Mouse (Mus musculus) liver, embryonic 13.5 days (tissue): ENCODE data around the gene Fam49a. TPM values are rescaled to one million over a fixed set of nuclear protein-coding genes. Genes with fewer than 3 reads are reported as not detected.

Source experiments
- ATAC-seq: fragments of 200-750 bp; cut with Nextera tagmentation; 2 replicates; pipeline ENCODE4 v1.8.0; 2017; ENCODE audit warnings: low read depth, mild to moderate bottlenecking, moderate number of reproducible peaks, moderate library complexity
- DNase-seq: peaks from one replicate; pipeline ENCODE4 v3.0.0; 2022
- H3K27ac ChIP-seq: fragments of 300-500 bp; sonication (generic); 2 replicates; pipeline ENCODE4 v1.5.1; 2015; ENCODE audit warnings: moderate library complexity, mild to moderate bottlenecking, inconsistent platforms
- H3K27me3 ChIP-seq: fragments of 300-500 bp; sonication (generic); 2 replicates; pipeline ENCODE4 v1.6.1; 2015; ENCODE audit warnings: mild to moderate bottlenecking, inconsistent platforms
- H3K36me3 ChIP-seq: fragments of 300-500 bp; sonication (generic); 2 replicates; pipeline ENCODE4 v1.6.1; 2015; ENCODE audit warnings: mild to moderate bottlenecking, inconsistent platforms
- H3K4me1 ChIP-seq: fragments of 300-500 bp; sonication (generic); replicated peaks from 2 replicates; pipeline ENCODE4 v1.6.1; 2015; ENCODE audit warnings: inconsistent platforms
- H3K4me2 ChIP-seq: fragments of 300-500 bp; sonication (generic); 2 replicates; pipeline ENCODE4 v1.6.1; 2015; ENCODE audit warnings: inconsistent platforms, mild to moderate bottlenecking, moderate library complexity
- H3K4me3 ChIP-seq: fragments of 300-500 bp; sonication (generic); replicated peaks from 2 replicates; pipeline ENCODE4 v1.5.1; 2015; ENCODE audit warnings: mild to moderate bottlenecking, inconsistent platforms
- H3K9ac ChIP-seq: fragments of 300-500 bp; sonication (generic); 2 replicates; pipeline ENCODE4 v1.6.1; 2015; ENCODE audit warnings: mild to moderate bottlenecking, inconsistent platforms
- H3K9me3 ChIP-seq: fragments of 300-500 bp; sonication (generic); replicated peaks from 2 replicates; pipeline ENCODE4 v1.6.1; 2016; ENCODE audit warnings: inconsistent platforms
- WGBS: fragments of 180-500 bp; shearing (Covaris S2); methylation state at CpG from one replicate; pipeline ENCODE4 v1.1.7; 2015; ENCODE audit not compliant: insufficient replicate concordance; 5-methylcytosine and 5-hydroxymethylcytosine counted together
- polyA plus RNA-seq: library from polyadenylated mRNA; unstranded; fragments of >200 nt; fragmentation: Nextera tagmentation; extraction: Ambion mirVana; gene quantifications from 2 replicates; pipeline ENCODE4 v1.2.1, GENCODE M21; 2015

Gene Fam49a
- polyA plus RNA-seq, 1 experiment from 2014 or later = 2.5 TPM

GRCm38 (mm10) chr12:12294380-12295171 is 32.6 kb downstream of the Fam49a start:
- no peaks in the 10 kb centered on the region for H3K36me3 ChIP-seq
- WGBS = 60% methylated on average over 5 of the region's 5 CpGs
- DNase-seq (no peak), ATAC-seq (no peak)
- H3K4me1 ChIP-seq = no peaks in the 10 kb centered on the region
- H3K27ac ChIP-seq = no peak overlapping the region
- no peak overlapping the region for H3K4me3 ChIP-seq
- H3K27me3 ChIP-seq = no peaks in the 10 kb centered on the region
- H3K9ac ChIP-seq = no peak overlapping the region
- H3K9me3 ChIP-seq = no peaks in the 10 kb centered on the region
- no peak overlapping the region for H3K4me2 ChIP-seq

GRCm38 (mm10) chr12:12298451-12298850 is 36.5 kb downstream of the Fam49a start:
- Histone ChIP-seq H3K36me3 (no peaks in the 10 kb centered on the region), H3K4me3 (no peak overlapping the region), H3K4me2 (no peak overlapping the region), H3K9ac (no peak overlapping the region), H3K9me3 (no peaks in the 10 kb centered on the region), H3K27me3 (no peaks in the 10 kb centered on the region), H3K4me1 (0 out of 2 replicates have a peak, but pooled peaks cover 4% of the 10 kb centered on the region), H3K27ac (no peak overlapping the region)
- WGBS = 71% methylated on average over 7 of the region's 7 CpGs
- DNase-seq = no peak
- no peak for ATAC-seq

- no peaks in the 10 kb centered on the region for H3K9me3 ChIP-seq
- ATAC-seq (no peak), DNase-seq (no peak)
- H3K4me2 ChIP-seq = no peak overlapping the region
- H3K27me3 ChIP-seq = no peaks in the 10 kb centered on the region
- H3K27ac ChIP-seq = no peak overlapping the region
- WGBS = 71% methylated on average over 2 of the region's 2 CpGs
- 0 out of 2 replicates have a peak, but pooled peaks cover 4% of the 10 kb centered on the region for H3K4me1 ChIP-seq
- H3K9ac ChIP-seq = no peak overlapping the region
- no peaks in the 10 kb centered on the region for H3K36me3 ChIP-seq
- no peak overlapping the region for H3K4me3 ChIP-seq
Measured at GRCm38 (mm10) chr12:12299303-12299702, 37.4 kb downstream of the Fam49a start.

GRCm38 (mm10) chr12:12301149-12301548 is 39.2 kb downstream of the Fam49a start:
- WGBS = 49% methylated on average over 2 of the region's 2 CpGs
- Histone ChIP-seq H3K9ac (no peak overlapping the region), H3K9me3 (no peaks in the 10 kb centered on the region), H3K27ac (peak overlapping the region; percentile 58; the same call in 1 of the 2 replicates), H3K27me3 (no peaks in the 10 kb centered on the region), H3K4me2 (no peak overlapping the region), H3K4me1 (0 out of 2 replicates have a peak, but pooled peaks cover 4% of the 10 kb centered on the region), H3K36me3 (no peaks in the 10 kb centered on the region), H3K4me3 (no peak overlapping the region)
- ATAC-seq = no peak
- DNase-seq = no peak

- Histone ChIP-seq H3K27me3 (no peaks in the 10 kb centered on the region), H3K4me2 (no peak overlapping the region), H3K9ac (no peak overlapping the region), H3K36me3 (no peaks in the 10 kb centered on the region), H3K4me1 (0 out of 2 replicates have a peak, but pooled peaks cover 4% of the 10 kb centered on the region), H3K27ac (peak overlapping the region; percentile 58), H3K9me3 (no peaks in the 10 kb centered on the region), H3K4me3 (no peak overlapping the region)
- DNase-seq = peak; percentile 6
- ATAC-seq = peak; percentile 71
- WGBS = 10% methylated on average over 4 of the region's 4 CpGs
Measured at GRCm38 (mm10) chr12:12301815-12302214, 39.9 kb downstream of the Fam49a start.

- Histone ChIP-seq H3K27ac (no peak overlapping the region), H3K4me3 (no peak overlapping the region), H3K36me3 (no peaks in the 10 kb centered on the region)
Measured at GRCm38 (mm10) chr12:12306214-12306613, 44.3 kb downstream of the Fam49a start.

GRCm38 (mm10) chr12:12306814-12307213 is 44.9 kb downstream of the Fam49a start:
- H3K4me3 ChIP-seq = no peak overlapping the region
- H3K9me3 ChIP-seq = no peaks in the 10 kb centered on the region
- no peak overlapping the region for H3K27ac ChIP-seq
- no peaks in the 10 kb centered on the region for H3K27me3 ChIP-seq
- H3K4me2 ChIP-seq = no peak overlapping the region
- DNase-seq (no peak), ATAC-seq (no peak)
- H3K4me1 ChIP-seq = no peaks in the 10 kb centered on the region
- no peak overlapping the region for H3K9ac ChIP-seq
- WGBS = 66% methylated on average over 6 of the region's 6 CpGs
- H3K36me3 ChIP-seq = no peaks in the 10 kb centered on the region

More at GRCm38 (mm10) chr12:12306214-12306613, 44.3 kb downstream of the Fam49a start:
- ATAC-seq (no peak), DNase-seq (no peak)
- Histone ChIP-seq H3K9me3 (no peaks in the 10 kb centered on the region), H3K4me1 (0 out of 2 replicates have a peak, but pooled peaks cover 4% of the 10 kb centered on the region), H3K9ac (no peak overlapping the region), H3K4me2 (no peak overlapping the region), H3K27me3 (no peaks in the 10 kb centered on the region)
- 71% methylated on average over 3 of the region's 3 CpGs for WGBS

- ATAC-seq (no peak), DNase-seq (no peak)
- no peaks in the 10 kb centered on the region for H3K36me3 ChIP-seq
- H3K9me3 ChIP-seq = no peaks in the 10 kb centered on the region
- no peak overlapping the region for H3K27ac ChIP-seq
- no peaks in the 10 kb centered on the region for H3K27me3 ChIP-seq
- no peak overlapping the region for H3K9ac ChIP-seq
- WGBS = 76% methylated on average over 8 of the region's 8 CpGs
- no peaks in the 10 kb centered on the region for H3K4me1 ChIP-seq
- H3K4me2 ChIP-seq = no peak overlapping the region
- H3K4me3 ChIP-seq = no peak overlapping the region
Measured at GRCm38 (mm10) chr12:12307245-12307644, 45.3 kb downstream of the Fam49a start.

GRCm38 (mm10) chr12:12313437-12313836 is 51.5 kb downstream of the Fam49a start:
- DNase-seq = no peak
- no peak overlapping the region for H3K9ac ChIP-seq
- no peaks in the 10 kb centered on the region for H3K36me3 ChIP-seq
- H3K27ac ChIP-seq = no peak overlapping the region
- H3K4me1 ChIP-seq = no peaks in the 10 kb centered on the region
- H3K4me2 ChIP-seq = no peak overlapping the region
- H3K9me3 ChIP-seq = no peaks in the 10 kb centered on the region
- H3K4me3 ChIP-seq = no peak overlapping the region
- ATAC-seq = no peak
- H3K27me3 ChIP-seq = no peaks in the 10 kb centered on the region

- Histone ChIP-seq H3K4me1 (no peaks in the 10 kb centered on the region), H3K9me3 (no peaks in the 10 kb centered on the region), H3K27me3 (no peaks in the 10 kb centered on the region), H3K4me3 (no peak overlapping the region), H3K27ac (no peak overlapping the region), H3K9ac (no peak overlapping the region), H3K4me2 (no peak overlapping the region), H3K36me3 (no peaks in the 10 kb centered on the region)
- ATAC-seq (no peak), DNase-seq (no peak)
- 46% methylated on average over 4 of the region's 4 CpGs for WGBS
Measured at GRCm38 (mm10) chr12:12313919-12314318, 52.0 kb downstream of the Fam49a start.

GRCm38 (mm10) chr12:12314326-12314725 is 52.4 kb downstream of the Fam49a start:
- no peaks in the 10 kb centered on the region for H3K4me1 ChIP-seq
- H3K9me3 ChIP-seq = no peaks in the 10 kb centered on the region
- no peaks in the 10 kb centered on the region for H3K27me3 ChIP-seq
- H3K9ac ChIP-seq = no peak overlapping the region
- H3K36me3 ChIP-seq = no peaks in the 10 kb centered on the region
- H3K27ac ChIP-seq = no peak overlapping the region
- 78% methylated on average over 8 of the region's 8 CpGs for WGBS
- DNase-seq (no peak), ATAC-seq (no peak)
- H3K4me3 ChIP-seq = no peak overlapping the region
- no peak overlapping the region for H3K4me2 ChIP-seq

GRCm38 (mm10) chr12:12315011-12315410 is 53.1 kb downstream of the Fam49a start:
- H3K4me2 ChIP-seq = no peak overlapping the region
- H3K27me3 ChIP-seq = no peaks in the 10 kb centered on the region
- H3K4me1 ChIP-seq = no peaks in the 10 kb centered on the region
- no peak overlapping the region for H3K4me3 ChIP-seq
- no peak overlapping the region for H3K27ac ChIP-seq
- H3K9ac ChIP-seq = no peak overlapping the region
- ATAC-seq (no peak), DNase-seq (no peak)
- 50% methylated on average over 5 of the region's 5 CpGs for WGBS
- no peaks in the 10 kb centered on the region for H3K9me3 ChIP-seq
- H3K36me3 ChIP-seq = no peaks in the 10 kb centered on the region
